Mouse (Mus musculus) spleen, adult 2 months (tissue): ENCODE results near the gene Ddi2. TPM values are rescaled to one million over a fixed set of nuclear protein-coding genes. Genes with fewer than 3 reads are reported as not detected.
"Not testable (repeated sequence)": the region's sequence is repeated elsewhere in the genome, so short reads cannot be mapped to it uniquely, and the experiment has no call there.

Source experiments
- DNase-seq, 2 experiments: peaks; one replicate each; pipeline versions ENCODE4 v3.0.0 to v3.0.0-alpha.2; 2012 to 2021; ENCODE audit warnings: low spot score in 2 of 2, low read depth in 1 of 2
- H3K27ac ChIP-seq: fragments of 200-500 bp; 2 replicates; pipeline ENCODE4 v1.5.1; 2012; ENCODE audit warnings: low read length, inconsistent platforms; ENCODE audit not compliant: insufficient read depth
- H3K27me3 ChIP-seq: fragments of 200-500 bp; 2 replicates; pipeline ENCODE4 v1.6.1; 2012; ENCODE audit warnings: mild to moderate bottlenecking, moderate library complexity, low read length, inconsistent platforms; ENCODE audit not compliant: control insufficient read depth, insufficient read depth
- H3K36me3 ChIP-seq: fragments of 200-500 bp; 2 replicates; pipeline ENCODE4 v1.6.1; 2012; ENCODE audit warnings: mild to moderate bottlenecking, low read length, inconsistent platforms; ENCODE audit not compliant: control insufficient read depth, insufficient read depth
- H3K4me1 ChIP-seq: fragments of 200-500 bp; 2 replicates; pipeline ENCODE4 v1.6.1; 2011; ENCODE audit warnings: inconsistent platforms; ENCODE audit not compliant: control insufficient read depth, insufficient read depth, insufficient read length
- H3K4me3 ChIP-seq: fragments of 200-500 bp; 2 replicates; pipeline ENCODE4 v1.5.1; 2011; ENCODE audit warnings: mild to moderate bottlenecking, inconsistent platforms; ENCODE audit not compliant: insufficient read depth, insufficient read length; ENCODE audit errors: extremely low read depth
- CTCF ChIP-seq: fragments of 200-500 bp; IDR thresholded peaks from 2 replicates; pipeline ENCODE4 v1.5.1; 2011; ENCODE audit warnings: mild to moderate bottlenecking, inconsistent platforms; ENCODE audit not compliant: insufficient read depth, insufficient read length, insufficient replicate concordance; ENCODE audit errors: extremely low read depth
- POLR2A ChIP-seq: fragments of 200-500 bp; IDR thresholded peaks from 2 replicates; pipeline ENCODE4 v1.6.1; 2011; ENCODE audit warnings: low read depth, low read length, inconsistent platforms
- WGBS: fragments of 180-500 bp; shearing (Covaris S2); methylation state at CpG from one replicate; pipeline ENCODE4 v1.1.7; 2018; 5-methylcytosine and 5-hydroxymethylcytosine counted together
- polyA plus RNA-seq: library from polyadenylated mRNA; depleted of rRNA; stranded (reverse); fragments of >200 nt; gene quantifications from 2 replicates; pipeline ENCODE4 v1.2.3, GENCODE M21; 2012; rRNA removed

The Ddi2 gene
- polyA plus RNA-seq: 8.7 and 15.9 TPM in 2 replicates

- Histone ChIP-seq H3K4me1 (0 out of 2 replicates have a peak, but pooled peaks cover 10% of the 10 kb centered on the region), H3K36me3 (no peaks in the 10 kb centered on the region), H3K27ac (peak within 1 kb of the TSS; percentile 89), H3K27me3 (no peaks in the 10 kb centered on the region), H3K4me3 (peak within 1 kb of the TSS; percentile 87)
- peak; percentile 76 to 90 for DNase-seq
- WGBS: under 1% methylated on average over 96 of the region's 105 CpGs
- TF ChIP-seq CTCF (no peak), POLR2A (peak; percentile 91)
Observed at GRCm38 (mm10) chr4:141722731-141723672, at the start of gene Ddi2. TSS of gene Ddi2 (minus strand) at chr4:141723419.

- H3K27me3 ChIP-seq, DNase-seq, H3K4me3 ChIP-seq, H3K27ac ChIP-seq, H3K4me1 ChIP-seq: not testable (repeated sequence)
- 89% methylated on average over 4 of the region's 4 CpGs for WGBS
- H3K36me3 ChIP-seq: peaks cover 43% of the 10 kb centered on the region
Observed at GRCm38 (mm10) chr4:141773019-141773418, 49.8 kb upstream of the Ddi2 start.

- 75% methylated on average over 8 of the region's 8 CpGs for WGBS
- no peaks in the 10 kb centered on the region for H3K4me1 ChIP-seq
- H3K27ac ChIP-seq: no peak overlapping the region
- no peak for DNase-seq
- H3K27me3 ChIP-seq: no peaks in the 10 kb centered on the region
- H3K36me3 ChIP-seq: peaks cover 49% of the 10 kb centered on the region
- TF ChIP-seq CTCF: no peak
- no peak for TF ChIP-seq POLR2A
- no peak overlapping the region for H3K4me3 ChIP-seq
Observed at GRCm38 (mm10) chr4:141771823-141772222, 48.6 kb upstream of the Ddi2 start.

- Histone ChIP-seq H3K4me1 (peaks cover 2% of the 10 kb centered on the region; the same call in 1 of the 2 replicates), H3K36me3 (peaks cover 41% of the 10 kb centered on the region), H3K27ac (no peak overlapping the region)
Observed at GRCm38 (mm10) chr4:141769501-141770160, 46.4 kb upstream of the Ddi2 start.

GRCm38 (mm10) chr4:141767353-141768036, 44.3 kb upstream of the Ddi2 start:
- Histone ChIP-seq H3K27ac (peak overlapping the region; percentile 46; the same call in 1 of the 2 replicates), H3K27me3 (no peaks in the 10 kb centered on the region), H3K36me3 (peaks cover 41% of the 10 kb centered on the region), H3K4me3 (no peak overlapping the region), H3K4me1 (peaks cover 2% of the 10 kb centered on the region; the same call in 1 of the 2 replicates)
- TF ChIP-seq CTCF (no peak), POLR2A (no peak)
- 75% methylated on average over 19 of the region's 19 CpGs for whole genome bisulfite sequencing
- no peak for DNase-seq

More at GRCm38 (mm10) chr4:141769501-141770160, 46.4 kb upstream of the Ddi2 start:
- H3K4me3 ChIP-seq: no peak overlapping the region
- 86% methylated on average over 8 of the region's 8 CpGs for WGBS
- DNase-seq: no peak
- no peaks in the 10 kb centered on the region for H3K27me3 ChIP-seq
- TF ChIP-seq POLR2A (no peak), CTCF (no peak)

- TF ChIP-seq POLR2A (no peak), CTCF (no peak)
- no peak for DNase-seq
- H3K27me3 ChIP-seq: no peaks in the 10 kb centered on the region
- no peak overlapping the region for H3K4me3 ChIP-seq
- peaks cover 2% of the 10 kb centered on the region; the same call in 1 of the 2 replicates for H3K4me1 ChIP-seq
- H3K27ac ChIP-seq: peak overlapping the region; percentile 46
- peaks cover 40% of the 10 kb centered on the region for H3K36me3 ChIP-seq
- 70% methylated on average over 19 of the region's 19 CpGs for WGBS
Observed at GRCm38 (mm10) chr4:141766668-141767352, 43.6 kb upstream of the Ddi2 start.
